Mouse (Mus musculus) MEL (cell line): ENCODE results near the gene Bcas2. TPM values are rescaled to one million over a fixed set of nuclear protein-coding genes. Genes with fewer than 3 reads are reported as not detected.

Experiments used
- DNase-seq: peaks from one replicate; pipeline ENCODE4 v3.0.0; 2011; ENCODE audit warnings: low read depth, low spot score
- H3K27ac ChIP-seq: 2 replicates; pipeline ENCODE4 v1.5.1; 2012; ENCODE audit warnings: low read depth, mild to moderate bottlenecking, control low read depth, low read length, moderate library complexity; ENCODE audit not compliant: control insufficient read depth
- H3K27me3 ChIP-seq, 2 experiments: fragments of 150-350 bp in 1 of 2; sonication (generic) in 1 of 2; 2 replicates each; pipeline ENCODE4 v1.6.1; 2012; ENCODE audit warnings: low read length in 2 of 2, mild to moderate bottlenecking in 2 of 2, improper control_type of control experiment in 1 of 2, moderate library complexity in 1 of 2; ENCODE audit not compliant: insufficient read depth in 2 of 2, control insufficient read depth in 1 of 2
- H3K36me3 ChIP-seq, 2 experiments: 2 replicates each; pipeline ENCODE4 v1.6.1; 2012 to 2014; ENCODE audit warnings: low read length in 2 of 2, improper control_type of control experiment in 1 of 2, inconsistent platforms in 1 of 2, mild to moderate bottlenecking in 1 of 2; ENCODE audit not compliant: insufficient read depth in 2 of 2, control insufficient read depth in 1 of 2
- H3K4me1 ChIP-seq, 2 experiments: fragments of 150-350 bp in 1 of 2; sonication (generic) in 1 of 2; 2 replicates each; pipeline ENCODE4 v1.6.1; 2012; ENCODE audit warnings: low read length in 2 of 2, improper control_type of control experiment in 1 of 2, mild to moderate bottlenecking in 1 of 2; ENCODE audit not compliant: insufficient read depth in 2 of 2, control insufficient read depth in 1 of 2
- H3K4me3 ChIP-seq, 2 experiments: fragments of 150-350 bp in 1 of 2; sonication (generic) in 1 of 2; 2 replicates each; pipeline ENCODE4 v1.5.1; 2012; ENCODE audit warnings: low read depth in 2 of 2, low read length in 2 of 2, mild to moderate bottlenecking in 2 of 2, moderate library complexity in 2 of 2, control low read depth in 1 of 2, improper control_type of control experiment in 1 of 2; ENCODE audit not compliant: control insufficient read depth in 1 of 2, insufficient read depth in 1 of 2
- H3K79me2 ChIP-seq: 2 replicates; pipeline ENCODE4 v1.6.1; 2012; ENCODE audit warnings: mild to moderate bottlenecking, low read length, moderate library complexity; ENCODE audit not compliant: control insufficient read depth, poor library complexity, insufficient read depth
- H3K9ac ChIP-seq: 2 replicates; pipeline ENCODE4 v1.6.1; 2012; ENCODE audit warnings: low read depth, mild to moderate bottlenecking, control low read depth, low read length, moderate library complexity; ENCODE audit not compliant: control insufficient read depth, poor library complexity, severe bottlenecking
- H3K9me3 ChIP-seq: fragments of 150-350 bp; sonication (generic); replicated peaks from 2 replicates; pipeline ENCODE4 v1.6.1; 2012; ENCODE audit warnings: mild to moderate bottlenecking, low read length, improper control_type of control experiment, moderate library complexity; ENCODE audit not compliant: insufficient read depth
- BHLHE40 ChIP-seq: IDR thresholded peaks from 2 replicates; pipeline ENCODE4 v1.6.1; 2012; ENCODE audit warnings: low read depth, mild to moderate bottlenecking, inconsistent platforms, low read length, improper control_type of control experiment, borderline replicate concordance
- CHD1 ChIP-seq: IDR thresholded peaks from 2 replicates; pipeline ENCODE4 v1.6.1; 2012; ENCODE audit warnings: low read depth, mild to moderate bottlenecking, inconsistent platforms, low read length, improper control_type of control experiment
- CTCF ChIP-seq, 3 experiments: IDR thresholded peaks in 2 of 3; conservative IDR thresholded peaks in 1 of 3; 2 replicates each; pipeline ENCODE4 v1.5.1; 2011 to 2012; ENCODE audit warnings: low read length in 3 of 3, low read depth in 2 of 3, mild to moderate bottlenecking in 2 of 3, improper control_type of control experiment in 1 of 3, inconsistent platforms in 1 of 3, mixed read lengths in 1 of 3, moderate library complexity in 1 of 3; ENCODE audit not compliant: control insufficient read depth in 1 of 3, insufficient read depth in 1 of 3, poor library complexity in 1 of 3, severe bottlenecking in 1 of 3
- ELF1 ChIP-seq: IDR thresholded peaks from 2 replicates; pipeline ENCODE4 v1.6.1; 2014; ENCODE audit warnings: low read depth, mild to moderate bottlenecking, inconsistent platforms, low read length, improper control_type of control experiment, moderate library complexity
- EP300 ChIP-seq, 2 experiments: IDR thresholded peaks; 2 replicates each; pipeline ENCODE4 v1.6.1; 2011; ENCODE audit warnings: improper control_type of control experiment in 2 of 2, low read length in 2 of 2, low read depth in 1 of 2, mild to moderate bottlenecking in 1 of 2
- ETS1 ChIP-seq: IDR thresholded peaks from 2 replicates; pipeline ENCODE4 v1.6.1; 2012; ENCODE audit warnings: low read depth, mild to moderate bottlenecking, inconsistent platforms, low read length, improper control_type of control experiment, moderate library complexity
- GABPA ChIP-seq: IDR thresholded peaks from 2 replicates; pipeline ENCODE4 v1.6.1; 2012; ENCODE audit warnings: low read depth, mild to moderate bottlenecking, inconsistent platforms, low read length, improper control_type of control experiment, moderate library complexity
- JUND ChIP-seq: IDR thresholded peaks from 2 replicates; pipeline ENCODE4 v1.6.1; 2011; ENCODE audit warnings: low read depth, mild to moderate bottlenecking, improper control_type of control experiment, low read length
- KAT2A ChIP-seq: conservative IDR thresholded peaks from 2 replicates; pipeline ENCODE4 v1.6.1; 2012; ENCODE audit warnings: low read depth, low read length, improper control_type of control experiment, inconsistent platforms
- MAZ ChIP-seq: IDR thresholded peaks from 2 replicates; pipeline ENCODE4 v1.6.1; 2012; ENCODE audit warnings: low read depth, mild to moderate bottlenecking, inconsistent platforms, low read length, improper control_type of control experiment
- MYB ChIP-seq: IDR thresholded peaks from 2 replicates; pipeline ENCODE4 v1.6.1; 2011; ENCODE audit warnings: mild to moderate bottlenecking, low read depth, low read length, improper control_type of control experiment
- MYC ChIP-seq: IDR thresholded peaks from 2 replicates; pipeline ENCODE4 v1.6.1; 2011; ENCODE audit warnings: low read depth, mild to moderate bottlenecking, low read length, improper control_type of control experiment, moderate library complexity
- NELFE ChIP-seq: IDR thresholded peaks from 2 replicates; pipeline ENCODE4 v1.6.1; 2011; ENCODE audit warnings: low read depth, low read length, improper control_type of control experiment
- POLR2AphosphoS2 ChIP-seq: IDR thresholded peaks from 2 replicates; pipeline ENCODE4 v1.6.1; 2011; ENCODE audit warnings: low read length, improper control_type of control experiment
- SMC3 ChIP-seq: IDR thresholded peaks from 2 replicates; pipeline ENCODE4 v1.6.1; 2011; ENCODE audit warnings: low read depth, low read length, improper control_type of control experiment
- TBP ChIP-seq: IDR thresholded peaks from 2 replicates; pipeline ENCODE4 v1.8.0; 2011; ENCODE audit warnings: low read depth, low read length, improper control_type of control experiment
- UBTF ChIP-seq: IDR thresholded peaks from 2 replicates; pipeline ENCODE4 v1.6.1; 2012; ENCODE audit warnings: low read depth, mild to moderate bottlenecking, inconsistent platforms, low read length, improper control_type of control experiment, moderate library complexity, borderline replicate concordance; ENCODE audit not compliant: insufficient read depth
- USF1 ChIP-seq: IDR thresholded peaks from 2 replicates; pipeline ENCODE4 v1.6.1; 2014; ENCODE audit warnings: low read depth, mild to moderate bottlenecking, inconsistent platforms, low read length, improper control_type of control experiment, moderate library complexity
- ZC3H11A ChIP-seq: IDR thresholded peaks from 2 replicates; pipeline ENCODE4 v1.6.1; 2012; ENCODE audit warnings: low read depth, mild to moderate bottlenecking, inconsistent platforms, low read length, improper control_type of control experiment
- ZKSCAN1 ChIP-seq: IDR thresholded peaks from 2 replicates; pipeline ENCODE4 v1.6.1; 2012; ENCODE audit warnings: low read depth, mild to moderate bottlenecking, inconsistent platforms, low read length, improper control_type of control experiment, moderate library complexity
- ZMIZ1 ChIP-seq: IDR thresholded peaks from 2 replicates; pipeline ENCODE4 v1.6.1; 2012; ENCODE audit warnings: low read depth, mild to moderate bottlenecking, inconsistent platforms, low read length, improper control_type of control experiment, moderate library complexity
- ZNF384 ChIP-seq: IDR thresholded peaks from 2 replicates; pipeline ENCODE4 v1.6.1; 2012; ENCODE audit warnings: low read depth, mild to moderate bottlenecking, inconsistent platforms, low read length, improper control_type of control experiment
- polyA plus RNA-seq, 2 experiments: library from polyadenylated mRNA; stranded (reverse) in 1 of 2; unstranded in 1 of 2; fragments of >175 nt in 1 of 2; fragments of >200 nt in 1 of 2; gene quantifications; 2 replicates each; pipeline versions ENCODE4 v1.2.1 to v1.2.4; 2012; ENCODE audit warnings: low replicate concordance in 2 of 2, low read depth in 1 of 2; ENCODE audit not compliant: insufficient read length in 2 of 2, insufficient read depth in 1 of 2, missing spikeins in 1 of 2
- total RNA-seq: library from RNA; depleted of rRNA; stranded (reverse); fragments of 300-350 nt; gene quantifications from 2 replicates; pipeline ENCODE4 v1.2.3, GENCODE M21; 2012

The Bcas2 gene
- total and polyA plus RNA-seq, 3 experiments: 117 to 166 TPM; not detected in 1

- no peaks in the 10 kb centered on the region for H3K79me2 ChIP-seq
- H3K27me3 ChIP-seq: no peaks in the 10 kb centered on the region
- no peak overlapping the region for H3K4me3 ChIP-seq
- no peaks in the 10 kb centered on the region for H3K4me1 ChIP-seq
- no peak overlapping the region for H3K9ac ChIP-seq
- TF ChIP-seq CTCF (IDR thresholded peaks at IDR 0.05 in 2 of 3, conservative IDR thresholded peaks at IDR 0.05 in 1 of 3; ENCODE audit: control insufficient read depth in 1 of 3, insufficient read depth in 1 of 3, low read depth in 2 of 3, low read length in 3 of 3, poor library complexity in 1 of 3, severe bottlenecking in 1 of 3): peak in 1 of 3 experiments; percentile 60; a peak in 2 of 6 replicates
- no peak for TF ChIP-seq GABPA
- no peak for TF ChIP-seq MAZ
- no peak for TF ChIP-seq USF1
- peak; percentile 48 for TF ChIP-seq SMC3
- TF ChIP-seq ZC3H11A: peak; percentile 18; the same call in 1 of the 2 replicates
- TF ChIP-seq MYC: no peak
- TF ChIP-seq ZNF384: no peak
- no peak for TF ChIP-seq UBTF
- TF ChIP-seq ETS1: no peak
- no peak for DNase-seq
- no peaks in the 10 kb centered on the region for H3K36me3 ChIP-seq
- no peak overlapping the region for H3K27ac ChIP-seq
- no peaks in the 10 kb centered on the region for H3K9me3 ChIP-seq
Measured at GRCm38 (mm10) chr3:103147775-103148174, 23.7 kb upstream of the Bcas2 start.

GRCm38 (mm10) chr3:103148941-103149340, 22.5 kb upstream of the Bcas2 start:
- no peak for DNase-seq
- no peaks in the 10 kb centered on the region for H3K27me3 ChIP-seq
- no peaks in the 10 kb centered on the region for H3K4me1 ChIP-seq
- no peaks in the 10 kb centered on the region for H3K79me2 ChIP-seq
- H3K27ac ChIP-seq: no peak overlapping the region
- H3K4me3 ChIP-seq: no peak overlapping the region
- no peak overlapping the region for H3K9ac ChIP-seq
- peaks cover 0 to 4% of the 10 kb centered on the region in 2 experiments; a peak in 1 of 4 replicates for H3K36me3 ChIP-seq
- no peaks in the 10 kb centered on the region for H3K9me3 ChIP-seq
- TF ChIP-seq ZKSCAN1 (no peak), TBP (no peak), MYB (no peak), GABPA (no peak), ZMIZ1 (no peak), JUND (no peak), ELF1 (no peak), CHD1 (no peak), BHLHE40 (no peak), POLR2AphosphoS2 (no peak), MYC (no peak), KAT2A (no peak), EP300 (IDR thresholded peaks at IDR 0.05; ENCODE audit: low read depth in 1 of 2, low read length in 2 of 2) (no peak), NELFE (no peak)
